Mouse (Mus musculus): ENCODE data around the gene Wdr19.

DNA sequence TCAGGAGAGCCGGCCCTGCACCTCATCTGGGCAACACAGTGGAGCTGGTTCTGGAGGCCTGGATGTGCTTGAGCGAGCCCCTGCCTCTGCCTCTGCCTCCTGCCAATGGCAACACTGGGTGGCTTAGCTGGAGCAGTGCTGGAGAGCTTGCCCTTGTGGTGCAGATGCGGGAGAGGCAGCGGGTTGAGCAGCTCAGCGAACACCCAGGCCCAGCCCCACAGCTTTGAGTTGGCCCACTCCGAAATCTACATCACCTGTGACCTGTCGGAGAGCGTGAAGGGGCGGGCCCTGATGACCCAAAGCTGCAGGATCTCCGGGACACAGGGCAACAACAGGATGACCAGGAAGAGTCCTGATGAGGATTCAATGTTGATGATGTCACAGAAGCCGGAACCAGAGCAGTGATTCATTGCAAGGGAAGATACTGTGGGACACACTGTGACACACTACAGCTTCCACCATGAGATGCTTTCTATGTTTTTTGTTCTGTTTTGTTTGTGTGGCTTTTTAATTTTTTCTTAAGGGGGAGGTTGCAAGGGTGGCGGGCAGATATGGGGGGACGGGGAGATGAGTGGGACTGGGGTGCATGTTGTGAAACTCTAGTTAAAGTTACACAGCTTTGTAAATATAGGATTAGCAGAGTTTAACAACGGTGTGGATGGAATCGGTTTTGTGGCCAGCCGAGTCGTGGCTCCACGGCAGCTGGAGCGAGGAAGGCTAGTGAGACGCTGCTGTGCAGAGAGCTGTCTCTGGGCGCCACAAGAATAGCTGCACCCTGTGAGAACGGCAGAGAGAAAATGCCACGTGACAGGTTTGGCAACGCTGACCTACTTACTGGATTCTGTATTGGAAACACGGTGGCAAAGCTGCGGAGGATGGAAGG is 24.2 kb upstream of the Wdr19 start:
- TF ChIP-seq FLI1 (IDR thresholded peaks at IDR 0.05; ENCODE audit: low read length) (no peak), GATA1 (IDR thresholded peaks at IDR 0.05; ENCODE audit: borderline replicate concordance, low read length) (no peak)

Data from megakaryocyte, embryonic 14.5 days (primary cell).